Mouse (Mus musculus) cerebellum, adult 2 months (tissue): ENCODE measurements around the gene Gm10053.

Experiments used
- CTCF ChIP-seq: fragments of 200-500 bp; IDR thresholded peaks from 2 replicates; pipeline ENCODE4 v1.5.1; 2011; ENCODE audit warnings: low read depth, mild to moderate bottlenecking, control low read depth, low read length, moderate library complexity, borderline replicate concordance; ENCODE audit not compliant: insufficient read depth
- POLR2A ChIP-seq: fragments of 200-500 bp; IDR thresholded peaks from 2 replicates; pipeline ENCODE4 v1.6.1; 2011; ENCODE audit warnings: low read length, control low read depth, borderline replicate concordance; ENCODE audit not compliant: insufficient read depth

GRCm38 (mm10) chr19:24848345-24848744, 27.1 kb upstream of the Gm10053 start:
- no peak for TF ChIP-seq CTCF
- TF ChIP-seq POLR2A, result no peak
